Mouse (Mus musculus): ENCODE results near the gene Lrfn4. TPM values are rescaled to one million over a fixed set of nuclear protein-coding genes. Genes with fewer than 3 reads are reported as not detected.
"Not testable (repeated sequence)": the region's sequence is repeated elsewhere in the genome, so short reads cannot be mapped to it uniquely, and the experiment has no call there.

Gene Lrfn4
- total and polyA plus RNA-seq, 2 experiments from 2014 or later = 17.2 to 127 TPM

DNA sequence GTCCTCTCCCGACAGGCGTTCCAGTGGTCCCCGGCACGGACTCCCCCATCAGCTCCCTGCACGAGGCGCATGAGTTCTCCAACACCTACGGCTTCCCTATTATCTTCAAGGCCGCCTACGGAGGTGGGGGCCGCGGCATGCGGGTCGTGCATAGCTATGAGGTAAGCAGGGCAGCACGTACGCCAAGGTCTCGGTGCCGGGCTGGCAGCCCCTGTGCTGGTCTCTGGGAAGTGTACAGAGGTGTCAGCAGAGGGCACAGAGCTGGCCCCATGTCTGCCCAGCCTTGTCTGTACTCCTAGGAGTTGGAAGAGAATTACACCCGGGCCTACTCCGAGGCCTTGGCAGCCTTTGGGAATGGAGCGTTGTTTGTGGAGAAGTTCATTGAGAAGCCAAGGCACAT lies 13.0 kb downstream of the Lrfn4 start:
- Histone ChIP-seq H3K4me2 (ENCODE audit: low read depth) (no peak overlapping the region), H3K4me3 (ENCODE audit: low read depth, low read length) (no peak overlapping the region), H3K4me1 (ENCODE audit: insufficient read depth) (no peaks in the 10 kb centered on the region), H3K27me3 (ENCODE audit: insufficient read depth, low read length) (no peaks in the 10 kb centered on the region), H3K27ac (ENCODE audit: low read depth, low read length) (no peak overlapping the region), H3K9me3 (ENCODE audit: low read length) (no peaks in the 10 kb centered on the region), H3K9ac (no peak overlapping the region), H3K36me3 (ENCODE audit: insufficient read depth) (no peaks in the 10 kb centered on the region; the same call in 1 of the 2 replicates)
- no peak for TF ChIP-seq CTCF (IDR thresholded peaks at IDR 0.05; ENCODE audit: low read depth)
- ATAC-seq (no peak), DNase-seq (no peak)
- 90% methylated on average over 20 of the region's 20 CpGs for WGBS

DNA sequence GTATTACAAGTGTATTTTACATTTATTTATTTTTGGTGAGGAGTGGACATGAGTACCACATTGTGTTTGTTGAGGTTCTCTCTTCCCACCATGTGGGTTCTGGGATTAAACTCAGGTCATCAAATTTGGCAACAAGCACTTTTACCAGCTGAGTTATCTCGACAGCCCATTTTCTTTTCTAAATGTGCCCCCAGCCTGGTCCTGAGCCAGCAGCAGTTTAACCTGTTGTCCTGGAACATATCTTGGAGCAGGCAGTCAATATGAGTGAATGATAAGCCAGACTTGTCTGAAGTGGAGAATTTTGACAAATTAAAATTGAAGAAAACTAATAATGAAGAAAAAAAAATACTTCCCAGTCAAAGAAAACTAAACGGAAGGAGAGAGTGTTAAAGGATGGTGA lies 19.4 kb downstream of the Lrfn4 start:
- Histone ChIP-seq H3K4me2 (ENCODE audit: low read depth) (no peak overlapping the region), H3K4me3 (ENCODE audit: low read depth, low read length) (no peak overlapping the region), H3K4me1 (ENCODE audit: insufficient read depth) (no peaks in the 10 kb centered on the region), H3K9me3 (ENCODE audit: low read length) (no peaks in the 10 kb centered on the region), H3K27ac (ENCODE audit: low read depth, low read length) (no peak overlapping the region), H3K36me3 (ENCODE audit: insufficient read depth) (no peaks in the 10 kb centered on the region), H3K9ac (no peak overlapping the region), H3K27me3 (ENCODE audit: insufficient read depth, low read length) (no peaks in the 10 kb centered on the region)
- ATAC-seq = no peak
- 70% methylated on average over 2 of the region's 2 CpGs for WGBS
- DNase-seq = no peak
- no peak for TF ChIP-seq CTCF (IDR thresholded peaks at IDR 0.05; ENCODE audit: low read depth)

DNA sequence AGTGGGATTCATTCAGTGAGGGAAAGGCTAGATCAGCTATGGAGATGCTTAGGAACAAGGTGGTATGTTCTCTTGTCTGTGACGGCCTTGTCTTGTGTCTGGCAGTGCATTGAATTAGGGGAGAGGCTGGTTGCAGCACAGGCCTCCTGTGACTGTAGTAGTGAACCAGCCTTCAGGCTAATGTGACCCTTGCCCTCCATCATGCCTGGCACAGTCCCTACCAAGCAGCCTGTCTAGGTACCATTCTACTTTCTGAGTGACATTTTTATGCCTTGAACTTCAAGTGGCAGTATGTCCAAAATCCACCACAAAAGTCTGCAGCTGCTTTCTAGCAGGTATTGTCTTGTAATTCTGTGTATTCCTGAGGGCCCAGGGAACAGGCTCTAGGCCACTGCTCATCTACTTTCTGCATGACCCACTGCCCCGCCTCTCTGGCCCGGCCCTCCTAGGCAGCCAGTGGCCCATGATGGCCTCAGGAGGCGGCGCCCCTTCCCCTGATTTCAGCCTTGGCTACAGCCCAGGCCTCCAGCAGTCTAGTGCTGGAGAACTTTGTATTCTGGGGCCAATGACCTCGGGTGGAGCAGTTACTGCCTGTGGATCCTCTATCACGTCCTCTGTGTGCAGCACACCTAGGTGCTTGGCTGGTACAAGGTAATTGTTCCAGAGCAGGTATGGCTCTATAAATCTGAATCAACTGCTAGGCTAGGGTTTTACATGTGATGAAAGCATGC lies 21.5 kb downstream of the Lrfn4 start:
- no peaks in the 10 kb centered on the region for H3K27me3 ChIP-seq (ENCODE audit: insufficient read depth, low read length)
- no peak for ATAC-seq

DNA sequence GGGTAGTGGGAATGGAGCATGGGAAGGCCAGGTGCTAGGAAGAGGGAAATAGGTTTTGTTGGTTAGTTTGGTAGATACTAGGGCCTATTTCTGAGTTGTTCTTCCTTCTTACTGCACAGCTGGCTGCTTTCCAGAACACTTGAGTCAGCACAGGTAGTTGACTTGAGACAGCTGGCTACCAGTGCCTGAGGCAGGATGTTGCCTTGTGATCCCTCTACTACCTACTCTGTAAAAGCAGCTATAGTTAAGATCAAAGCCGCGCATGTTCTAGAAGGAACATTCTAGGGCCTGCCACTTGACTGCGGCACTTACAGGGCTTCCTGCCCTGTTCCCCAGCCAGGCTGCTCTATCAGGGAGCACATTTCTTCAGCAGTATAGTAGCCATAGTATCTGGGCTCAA lies 25.4 kb downstream of the Lrfn4 start:
- H3K27ac ChIP-seq (ENCODE audit: low read depth, low read length) = no peak overlapping the region
- H3K9ac ChIP-seq = no peak overlapping the region
- ATAC-seq = no peak
- H3K9me3 ChIP-seq (ENCODE audit: low read length) = no peaks in the 10 kb centered on the region
- DNase-seq = no peak
- H3K27me3 ChIP-seq (ENCODE audit: insufficient read depth, low read length) = no peaks in the 10 kb centered on the region
- no peaks in the 10 kb centered on the region for H3K36me3 ChIP-seq (ENCODE audit: insufficient read depth)
- H3K4me3 ChIP-seq (ENCODE audit: low read depth, low read length) = no peak overlapping the region
- no peak overlapping the region for H3K4me2 ChIP-seq (ENCODE audit: low read depth)
- TF ChIP-seq CTCF (IDR thresholded peaks at IDR 0.05; ENCODE audit: low read depth) = no peak
- WGBS = 94% methylated on average over 3 of the region's 3 CpGs
- H3K4me1 ChIP-seq (ENCODE audit: insufficient read depth) = no peaks in the 10 kb centered on the region

More for the DNA sequence above, 21.5 kb downstream of the Lrfn4 start:
- Histone ChIP-seq H3K4me1 (ENCODE audit: insufficient read depth) (no peaks in the 10 kb centered on the region), H3K27ac (ENCODE audit: low read depth, low read length) (no peak overlapping the region), H3K4me2 (ENCODE audit: low read depth) (no peak overlapping the region), H3K36me3 (ENCODE audit: insufficient read depth) (no peaks in the 10 kb centered on the region), H3K9ac (no peak overlapping the region), H3K9me3 (ENCODE audit: low read length) (no peaks in the 10 kb centered on the region), H3K4me3 (ENCODE audit: low read depth, low read length) (no peak overlapping the region)
- TF ChIP-seq CTCF (IDR thresholded peaks at IDR 0.05; ENCODE audit: low read depth) = no peak
- DNase-seq = no peak
- 57% methylated on average over 7 of the region's 7 CpGs for WGBS

DNA sequence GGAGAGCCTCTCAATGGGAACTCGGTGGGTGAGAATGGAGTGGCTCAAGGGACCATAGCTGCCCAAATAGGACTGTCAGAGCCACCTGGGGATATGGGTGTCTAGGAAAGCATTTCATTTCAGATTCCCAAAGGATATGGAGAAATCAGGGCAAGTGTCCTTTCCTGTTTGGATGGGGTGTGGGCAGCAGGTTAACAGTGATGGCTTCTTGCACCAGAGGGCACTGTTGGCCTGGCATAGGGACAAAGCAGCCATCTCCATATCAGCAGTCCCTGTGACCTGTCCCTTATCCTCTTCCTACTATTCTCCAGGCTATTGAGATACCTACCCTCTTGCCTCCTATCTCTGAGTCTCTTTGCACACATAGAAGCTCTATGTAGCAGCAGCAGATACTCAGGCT lies 26.4 kb downstream of the Lrfn4 start:
- no peaks in the 10 kb centered on the region for H3K36me3 ChIP-seq (ENCODE audit: insufficient read depth)
- no peaks in the 10 kb centered on the region for H3K27me3 ChIP-seq (ENCODE audit: insufficient read depth, low read length)
- H3K4me1 ChIP-seq (ENCODE audit: insufficient read depth) = no peaks in the 10 kb centered on the region
- no peak overlapping the region for H3K4me2 ChIP-seq (ENCODE audit: low read depth)
- no peak overlapping the region for H3K27ac ChIP-seq (ENCODE audit: low read depth, low read length)
- H3K9me3 ChIP-seq (ENCODE audit: low read length) = no peaks in the 10 kb centered on the region
- 80% methylated on average over 1 of the region's 1 CpGs for WGBS
- ATAC-seq = no peak
- no peak for DNase-seq
- H3K4me3 ChIP-seq (ENCODE audit: low read depth, low read length) = no peak overlapping the region
- no peak overlapping the region for H3K9ac ChIP-seq
- no peak for TF ChIP-seq CTCF (IDR thresholded peaks at IDR 0.05; ENCODE audit: low read depth)

DNA sequence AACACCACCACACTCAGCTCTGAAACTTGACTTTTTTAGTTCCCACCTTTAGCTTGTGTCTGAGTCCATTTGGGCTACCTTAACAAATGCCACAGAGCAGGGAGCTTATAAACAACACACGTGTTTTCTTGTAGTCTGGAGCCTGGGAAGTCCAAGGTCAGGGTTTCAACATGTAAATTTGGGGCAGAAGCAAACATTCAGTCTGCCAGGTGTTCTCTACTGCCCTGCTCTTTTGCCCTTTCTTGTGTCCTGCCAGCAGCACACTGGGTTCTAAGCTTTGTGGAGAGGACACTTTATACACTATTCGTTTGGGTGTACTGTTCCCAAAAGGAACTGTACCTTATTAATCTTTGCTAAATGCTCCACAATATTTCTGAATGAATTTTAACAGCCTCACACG lies 27.0 kb downstream of the Lrfn4 start:
- no peaks in the 10 kb centered on the region for H3K27me3 ChIP-seq (ENCODE audit: insufficient read depth, low read length)
- ATAC-seq (no peak), DNase-seq (no peak)
- TF ChIP-seq CTCF (IDR thresholded peaks at IDR 0.05; ENCODE audit: low read depth) = no peak
- H3K4me3 ChIP-seq (ENCODE audit: low read depth, low read length) = no peak overlapping the region
- H3K36me3 ChIP-seq (ENCODE audit: insufficient read depth) = no peaks in the 10 kb centered on the region
- 63% methylated on average over 3 of the region's 3 CpGs for WGBS
- H3K9me3 ChIP-seq (ENCODE audit: low read length) = no peaks in the 10 kb centered on the region
- H3K9ac ChIP-seq = no peak overlapping the region
- no peak overlapping the region for H3K4me2 ChIP-seq (ENCODE audit: low read depth)
- no peak overlapping the region for H3K27ac ChIP-seq (ENCODE audit: low read depth, low read length)
- H3K4me1 ChIP-seq (ENCODE audit: insufficient read depth) = no peaks in the 10 kb centered on the region

DNA sequence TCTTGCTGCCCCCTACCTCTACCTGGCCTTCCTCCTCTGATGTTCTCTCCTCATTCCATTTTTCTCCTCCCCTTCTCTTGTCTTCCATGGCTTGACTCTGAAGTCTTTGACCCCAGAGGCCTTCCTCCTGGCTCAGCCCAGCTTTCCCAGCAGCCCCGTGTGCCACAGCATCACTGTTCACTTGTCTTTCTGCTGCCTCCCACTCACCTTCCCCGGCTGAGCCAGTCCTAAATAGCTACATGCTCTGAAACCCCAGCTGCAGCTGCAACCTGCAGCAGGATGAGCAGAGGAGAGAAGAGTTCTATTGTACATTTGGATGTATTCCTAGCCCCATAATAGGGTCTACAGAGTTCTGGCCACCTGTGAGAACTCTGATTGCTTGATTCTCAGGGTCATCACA lies 28.0 kb downstream of the Lrfn4 start:
- no peak overlapping the region for H3K4me2 ChIP-seq (ENCODE audit: low read depth)
- ATAC-seq (no peak), DNase-seq (no peak)
- no peaks in the 10 kb centered on the region for H3K9me3 ChIP-seq (ENCODE audit: low read length)
- no peak overlapping the region for H3K27ac ChIP-seq (ENCODE audit: low read depth, low read length)
- H3K4me3 ChIP-seq (ENCODE audit: low read depth, low read length) = no peak overlapping the region
- H3K4me1 ChIP-seq (ENCODE audit: insufficient read depth) = no peaks in the 10 kb centered on the region
- TF ChIP-seq CTCF (IDR thresholded peaks at IDR 0.05; ENCODE audit: low read depth) = no peak
- no peaks in the 10 kb centered on the region for H3K27me3 ChIP-seq (ENCODE audit: insufficient read depth, low read length)
- no peaks in the 10 kb centered on the region for H3K36me3 ChIP-seq (ENCODE audit: insufficient read depth)
- no peak overlapping the region for H3K9ac ChIP-seq
- WGBS = 58% methylated on average over 2 of the region's 2 CpGs

DNA sequence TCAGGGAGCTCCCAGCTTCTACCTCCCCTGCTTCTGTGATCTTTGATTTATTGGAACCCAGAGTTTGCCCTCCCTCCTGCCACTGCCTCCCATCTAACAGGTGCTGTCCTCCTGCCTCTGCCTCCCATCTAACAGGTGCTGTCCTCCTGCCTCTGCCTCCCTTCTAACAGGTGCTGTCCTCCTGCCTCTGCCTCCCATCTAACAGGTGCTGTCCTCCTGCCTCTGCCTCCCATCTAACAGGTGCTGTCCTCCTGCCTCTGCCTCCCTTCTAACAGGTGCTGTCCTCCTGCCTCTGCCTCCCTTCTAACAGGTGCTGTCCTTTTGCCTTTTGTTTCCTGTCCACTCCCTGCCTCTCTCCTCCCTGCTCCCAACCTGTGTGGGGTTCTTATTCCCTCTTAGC lies 28.7 kb downstream of the Lrfn4 start:
- not testable (repeated sequence) for H3K9me3 ChIP-seq (ENCODE audit: low read length); H3K9ac ChIP-seq; H3K36me3 ChIP-seq (ENCODE audit: insufficient read depth); H3K27me3 ChIP-seq (ENCODE audit: insufficient read depth, low read length); H3K27ac ChIP-seq (ENCODE audit: low read depth, low read length); DNase-seq; ATAC-seq; H3K4me1 ChIP-seq (ENCODE audit: insufficient read depth); H3K4me3 ChIP-seq (ENCODE audit: low read depth, low read length); H3K4me2 ChIP-seq (ENCODE audit: low read depth)
